Mouse (Mus musculus): ENCODE measurements at regions not wholly inside any gene's neighbourhood (a gene's known extent, or its start where the extent isn't known, plus 50 kb on each side); places are given as distances from the start of the nearest gene placed in this dataset.

GRCm38 (mm10) chr12:47198609-47199008 is 379.9 kb upstream of the Nova1 start:
- Histone ChIP-seq H3K4me1 (ENCODE audit: control insufficient read depth in 1 of 2, insufficient read depth in 2 of 2, low read length in 2 of 2) (no peaks in the 10 kb centered on the region), H3K9ac (ENCODE audit: control insufficient read depth, low read depth, low read length, poor library complexity, severe bottlenecking) (no peak overlapping the region), H3K9me3 (replicated peaks; ENCODE audit: insufficient read depth, low read length) (no peaks in the 10 kb centered on the region), H3K27ac (ENCODE audit: control insufficient read depth, low read depth, low read length) (no peak overlapping the region), H3K36me3 (ENCODE audit: control insufficient read depth in 1 of 2, insufficient read depth in 2 of 2, low read length in 2 of 2) (no peaks in the 10 kb centered on the region), H3K79me2 (ENCODE audit: control insufficient read depth, insufficient read depth, low read length, poor library complexity) (no peaks in the 10 kb centered on the region), H3K4me3 (ENCODE audit: control insufficient read depth in 1 of 2, insufficient read depth in 1 of 2, low read depth in 2 of 2, low read length in 2 of 2) (no peak overlapping the region), H3K27me3 (ENCODE audit: control insufficient read depth in 1 of 2, insufficient read depth in 2 of 2, low read length in 2 of 2) (no peaks in the 10 kb centered on the region)
- no peak for DNase-seq (ENCODE audit: low read depth, low spot score)
- TF ChIP-seq POLR2A (IDR thresholded peaks at IDR 0.05; ENCODE audit: control insufficient read depth in 1 of 2, insufficient read depth in 1 of 2, low read depth in 1 of 2, low read length in 2 of 2, poor library complexity in 1 of 2) = no peak
- TF ChIP-seq JUND (IDR thresholded peaks at IDR 0.05; ENCODE audit: low read depth, low read length) = no peak
- TF ChIP-seq UBTF (IDR thresholded peaks at IDR 0.05; ENCODE audit: borderline replicate concordance, insufficient read depth, low read depth, low read length) = no peak
- TF ChIP-seq BHLHE40 (IDR thresholded peaks at IDR 0.05; ENCODE audit: borderline replicate concordance, low read depth, low read length) = no peak
- TF ChIP-seq ZNF384 (IDR thresholded peaks at IDR 0.05; ENCODE audit: low read depth, low read length) = no peak
- TF ChIP-seq ELF1 (IDR thresholded peaks at IDR 0.05; ENCODE audit: low read depth, low read length) = no peak
- TF ChIP-seq MYB (IDR thresholded peaks at IDR 0.05; ENCODE audit: low read depth, low read length) = no peak
- TF ChIP-seq SMC3 (IDR thresholded peaks at IDR 0.05; ENCODE audit: low read depth, low read length) = no peak
- no peak for TF ChIP-seq ZMIZ1 (IDR thresholded peaks at IDR 0.05; ENCODE audit: low read depth, low read length)

- TF ChIP-seq MEF2A (IDR thresholded peaks at IDR 0.05; ENCODE audit: extremely low read depth, insufficient replicate concordance, low read depth, low read length, poor library complexity, severe bottlenecking) = no peak
- TF ChIP-seq USF1 (IDR thresholded peaks at IDR 0.05; ENCODE audit: low read depth, low read length) = no peak
- TF ChIP-seq NRF1 (IDR thresholded peaks at IDR 0.05; ENCODE audit: insufficient read depth, low read depth, low read length, poor library complexity, severe bottlenecking) = no peak
- TF ChIP-seq HCFC1 (IDR thresholded peaks at IDR 0.05; ENCODE audit: low read depth, low read length) = no peak
- Histone ChIP-seq H3K9ac (ENCODE audit: control insufficient read depth, low read depth, low read length, poor library complexity, severe bottlenecking) (no peak overlapping the region), H3K36me3 (ENCODE audit: control insufficient read depth in 1 of 2, insufficient read depth in 2 of 2, low read length in 2 of 2) (no peaks in the 10 kb centered on the region), H3K9me3 (replicated peaks; ENCODE audit: insufficient read depth, low read length) (no peaks in the 10 kb centered on the region), H3K27ac (ENCODE audit: control insufficient read depth, low read depth, low read length) (no peak overlapping the region), H3K4me1 (ENCODE audit: control insufficient read depth in 1 of 2, insufficient read depth in 2 of 2, low read length in 2 of 2) (no peaks in the 10 kb centered on the region), H3K27me3 (ENCODE audit: control insufficient read depth in 1 of 2, insufficient read depth in 2 of 2, low read length in 2 of 2) (no peaks in the 10 kb centered on the region), H3K4me3 (ENCODE audit: control insufficient read depth in 1 of 2, insufficient read depth in 1 of 2, low read depth in 2 of 2, low read length in 2 of 2) (no peak overlapping the region), H3K79me2 (ENCODE audit: control insufficient read depth, insufficient read depth, low read length, poor library complexity) (no peaks in the 10 kb centered on the region)
- DNase-seq (ENCODE audit: low read depth, low spot score) = no peak
Observed at GRCm38 (mm10) chr12:47164736-47165135, 346.0 kb upstream of the Nova1 start.

- no peaks in the 10 kb centered on the region for H3K79me2 ChIP-seq (ENCODE audit: control insufficient read depth, insufficient read depth, low read length, poor library complexity)
- no peaks in the 10 kb centered on the region for H3K36me3 ChIP-seq (ENCODE audit: control insufficient read depth in 1 of 2, insufficient read depth in 2 of 2, low read length in 2 of 2)
- no peaks in the 10 kb centered on the region for H3K27me3 ChIP-seq (ENCODE audit: control insufficient read depth in 1 of 2, insufficient read depth in 2 of 2, low read length in 2 of 2)
- no peaks in the 10 kb centered on the region for H3K4me1 ChIP-seq (ENCODE audit: control insufficient read depth in 1 of 2, insufficient read depth in 2 of 2, low read length in 2 of 2)
- H3K9me3 ChIP-seq (replicated peaks; ENCODE audit: insufficient read depth, low read length) = no peaks in the 10 kb centered on the region
- H3K9ac ChIP-seq (ENCODE audit: control insufficient read depth, low read depth, low read length, poor library complexity, severe bottlenecking) = no peak overlapping the region
- DNase-seq (ENCODE audit: low read depth, low spot score) = no peak
- no peak overlapping the region for H3K4me3 ChIP-seq (ENCODE audit: control insufficient read depth in 1 of 2, insufficient read depth in 1 of 2, low read depth in 2 of 2, low read length in 2 of 2)
- no peak overlapping the region for H3K27ac ChIP-seq (ENCODE audit: control insufficient read depth, low read depth, low read length)
- no peak for TF ChIP-seq MAZ (IDR thresholded peaks at IDR 0.05; ENCODE audit: low read depth, low read length)
- TF ChIP-seq SMC3 (IDR thresholded peaks at IDR 0.05; ENCODE audit: low read depth, low read length) = no peak
- no peak for TF ChIP-seq CHD2 (IDR thresholded peaks at IDR 0.05; ENCODE audit: low read length)
- no peak for TF ChIP-seq SIN3A (IDR thresholded peaks at IDR 0.05; ENCODE audit: low read length)
- TF ChIP-seq MAX (IDR thresholded peaks at IDR 0.05; ENCODE audit: low read length) = no peak
- no peak for TF ChIP-seq MAFK (IDR thresholded peaks at IDR 0.05; ENCODE audit: borderline replicate concordance, low read depth, low read length)
- no peak for TF ChIP-seq TCF12 (IDR thresholded peaks at IDR 0.05; ENCODE audit: low read depth, low read length)
- TF ChIP-seq RCOR1 (IDR thresholded peaks at IDR 0.05; ENCODE audit: low read depth, low read length) = no peak
- TF ChIP-seq USF2 (IDR thresholded peaks at IDR 0.05; ENCODE audit: borderline replicate concordance in 1 of 2, insufficient read depth in 1 of 2, low read depth in 1 of 2, low read length in 2 of 2) = no peak
- TF ChIP-seq ELF1 (IDR thresholded peaks at IDR 0.05; ENCODE audit: low read depth, low read length) = no peak
- TF ChIP-seq KAT2A (conservative IDR thresholded peaks at IDR 0.05; ENCODE audit: low read depth, low read length) = no peak
- TF ChIP-seq TAL1 (IDR thresholded peaks at IDR 0.05; ENCODE audit: low read length) = no peak
- no peak for TF ChIP-seq MXI1 (IDR thresholded peaks at IDR 0.05; ENCODE audit: low read depth, low read length)
- no peak for TF ChIP-seq ZNF384 (IDR thresholded peaks at IDR 0.05; ENCODE audit: low read depth, low read length)
- no peak for TF ChIP-seq RAD21 (IDR thresholded peaks at IDR 0.05; ENCODE audit: low read depth, low read length)
Observed at GRCm38 (mm10) chr12:47164031-47164717, 345.4 kb upstream of the Nova1 start.

Data from MEL (cell line).